Mouse (Mus musculus) heart, embryonic 12.5 days (tissue): ENCODE data around the gene Prkce. TPM values are rescaled to one million over a fixed set of nuclear protein-coding genes. Genes with fewer than 3 reads are reported as not detected.

Experiments
- ATAC-seq: fragments of 200-750 bp; cut with Nextera tagmentation; 2 replicates; pipeline ENCODE4 v1.8.0; 2017; ENCODE audit warnings: moderate TSS enrichment, moderate library complexity; ENCODE audit not compliant: insufficient number of reproducible peaks, low FRiP score
- H3K27ac ChIP-seq: fragments of 300-500 bp; sonication (generic); 2 replicates; pipeline ENCODE4 v1.5.1; 2016; ENCODE audit warnings: mild to moderate bottlenecking, moderate library complexity; ENCODE audit not compliant: poor library complexity, severe bottlenecking
- H3K27me3 ChIP-seq: fragments of 300-500 bp; sonication (generic); replicated peaks from 2 replicates; pipeline ENCODE4 v1.6.1; 2016; ENCODE audit warnings: mild to moderate bottlenecking, moderate library complexity
- H3K36me3 ChIP-seq: fragments of 300-500 bp; sonication (generic); 2 replicates; pipeline ENCODE4 v1.6.1; 2016; ENCODE audit warnings: mild to moderate bottlenecking, moderate library complexity
- H3K4me1 ChIP-seq: fragments of 300-500 bp; sonication (generic); replicated peaks from 2 replicates; pipeline ENCODE4 v1.6.1; 2016; ENCODE audit warnings: mild to moderate bottlenecking
- H3K4me2 ChIP-seq: fragments of 300-500 bp; sonication (generic); 2 replicates; pipeline ENCODE4 v1.6.1; 2016; ENCODE audit warnings: mild to moderate bottlenecking, moderate library complexity
- H3K4me3 ChIP-seq: fragments of 300-500 bp; sonication (generic); 2 replicates; pipeline ENCODE4 v1.5.1; 2016; ENCODE audit warnings: mild to moderate bottlenecking
- H3K9ac ChIP-seq: fragments of 300-500 bp; sonication (generic); 2 replicates; pipeline ENCODE4 v1.6.1; 2016; ENCODE audit warnings: mild to moderate bottlenecking, moderate library complexity
- H3K9me3 ChIP-seq: fragments of 300-500 bp; sonication (generic); replicated peaks from 2 replicates; pipeline ENCODE4 v1.6.1; 2016; ENCODE audit warnings: mild to moderate bottlenecking, moderate library complexity
- WGBS: fragments of 180-500 bp; shearing (Covaris S2); methylation state at CpG from one replicate; pipeline ENCODE4 v1.1.7; 2016; 5-methylcytosine and 5-hydroxymethylcytosine counted together
- polyA plus RNA-seq: library from polyadenylated mRNA; unstranded; fragments of >200 nt; fragmentation: Nextera tagmentation; extraction: Ambion mirVana; gene quantifications from 2 replicates; pipeline ENCODE4 v1.2.1, GENCODE M21; 2016

The Prkce gene
- polyA plus RNA-seq, 1 experiment from 2014 or later = 12.0 TPM

- Histone ChIP-seq H3K27me3 (no peaks in the 10 kb centered on the region), H3K4me3 (no peak overlapping the region), H3K9me3 (no peaks in the 10 kb centered on the region), H3K4me2 (no peak overlapping the region), H3K4me1 (peaks cover 40% of the 10 kb centered on the region), H3K36me3 (no peaks in the 10 kb centered on the region), H3K27ac (no peak overlapping the region), H3K9ac (no peak overlapping the region)
- 85% methylated on average over 4 of the region's 4 CpGs for WGBS
- no peak for ATAC-seq
These were observed 285.3 kb downstream of the Prkce start for GRCm38 (mm10) chr17:86452934-86453333.

GRCm38 (mm10) chr17:86453673-86454350 is 286.2 kb downstream of the Prkce start:
- Histone ChIP-seq H3K4me1 (peaks cover 40% of the 10 kb centered on the region), H3K27ac (no peak overlapping the region), H3K36me3 (no peaks in the 10 kb centered on the region), H3K9ac (no peak overlapping the region), H3K4me3 (no peak overlapping the region), H3K27me3 (no peaks in the 10 kb centered on the region), H3K9me3 (no peaks in the 10 kb centered on the region), H3K4me2 (no peak overlapping the region)
- ATAC-seq = no peak
- 75% methylated on average over 14 of the region's 14 CpGs for WGBS

GRCm38 (mm10) chr17:86454351-86454706 is 286.7 kb downstream of the Prkce start:
- Histone ChIP-seq H3K36me3 (no peaks in the 10 kb centered on the region), H3K27ac (no peak overlapping the region), H3K4me2 (no peak overlapping the region), H3K9me3 (no peaks in the 10 kb centered on the region), H3K4me3 (no peak overlapping the region), H3K27me3 (no peaks in the 10 kb centered on the region), H3K9ac (no peak overlapping the region), H3K4me1 (peaks cover 40% of the 10 kb centered on the region)
- no peak for ATAC-seq
- 86% methylated on average over 3 of the region's 3 CpGs for WGBS

- Histone ChIP-seq H3K4me2 (no peak overlapping the region), H3K9ac (no peak overlapping the region), H3K4me1 (peaks cover 51% of the 10 kb centered on the region), H3K36me3 (no peaks in the 10 kb centered on the region), H3K27ac (0 out of 2 replicates have a peak overlapping the region, but pooled peaks have one; percentile 39), H3K9me3 (no peaks in the 10 kb centered on the region), H3K27me3 (no peaks in the 10 kb centered on the region), H3K4me3 (no peak overlapping the region)
- 41% methylated on average over 6 of the region's 6 CpGs for WGBS
- ATAC-seq = no peak
These were observed 288.9 kb downstream of the Prkce start for GRCm38 (mm10) chr17:86456512-86456911.

- H3K9ac ChIP-seq = no peak overlapping the region
- H3K27me3 ChIP-seq = no peaks in the 10 kb centered on the region
- no peaks in the 10 kb centered on the region for H3K9me3 ChIP-seq
- H3K4me3 ChIP-seq = no peak overlapping the region
- H3K27ac ChIP-seq = no peak overlapping the region
- H3K4me1 ChIP-seq = peaks cover 46% of the 10 kb centered on the region
- no peak for ATAC-seq
- no peaks in the 10 kb centered on the region for H3K36me3 ChIP-seq
- WGBS = 80% methylated on average over 11 of the region's 11 CpGs
- H3K4me2 ChIP-seq = no peak overlapping the region
These were observed 290.9 kb downstream of the Prkce start for GRCm38 (mm10) chr17:86458302-86458980.

- ATAC-seq = no peak
- Histone ChIP-seq H3K9ac (no peak overlapping the region), H3K27me3 (no peaks in the 10 kb centered on the region), H3K4me1 (peaks cover 37% of the 10 kb centered on the region), H3K36me3 (no peaks in the 10 kb centered on the region), H3K4me3 (no peak overlapping the region), H3K9me3 (no peaks in the 10 kb centered on the region), H3K27ac (peak overlapping the region; percentile 23; the same call in 1 of the 2 replicates), H3K4me2 (0 out of 2 replicates have a peak overlapping the region, but pooled peaks have one; percentile 1)
- WGBS = 63% methylated on average over 17 of the region's 17 CpGs
These were observed 293.3 kb downstream of the Prkce start for GRCm38 (mm10) chr17:86460645-86461430.

GRCm38 (mm10) chr17:86463369-86463768 is 295.8 kb downstream of the Prkce start:
- no peaks in the 10 kb centered on the region for H3K27me3 ChIP-seq
- no peak overlapping the region for H3K4me3 ChIP-seq
- ATAC-seq = no peak
- 68% methylated on average over 3 of the region's 3 CpGs for WGBS
- H3K4me2 ChIP-seq = no peak overlapping the region
- H3K9me3 ChIP-seq = no peaks in the 10 kb centered on the region
- no peak overlapping the region for H3K9ac ChIP-seq
- peaks cover 40% of the 10 kb centered on the region for H3K4me1 ChIP-seq
- no peak overlapping the region for H3K27ac ChIP-seq
- H3K36me3 ChIP-seq = no peaks in the 10 kb centered on the region

- Histone ChIP-seq H3K9ac (no peak overlapping the region), H3K36me3 (no peaks in the 10 kb centered on the region), H3K27ac (no peak overlapping the region), H3K9me3 (no peaks in the 10 kb centered on the region), H3K4me1 (peaks cover 48% of the 10 kb centered on the region), H3K4me3 (no peak overlapping the region), H3K4me2 (no peak overlapping the region), H3K27me3 (no peaks in the 10 kb centered on the region)
- ATAC-seq = no peak
- WGBS = 87% methylated on average over 8 of the region's 8 CpGs
These were observed 296.6 kb downstream of the Prkce start for GRCm38 (mm10) chr17:86464197-86464596.

- Histone ChIP-seq H3K9ac (no peak overlapping the region), H3K4me1 (peaks cover 51% of the 10 kb centered on the region), H3K27me3 (no peaks in the 10 kb centered on the region), H3K4me2 (no peak overlapping the region), H3K9me3 (no peaks in the 10 kb centered on the region), H3K4me3 (no peak overlapping the region), H3K36me3 (no peaks in the 10 kb centered on the region), H3K27ac (no peak overlapping the region)
- ATAC-seq = no peak
- 83% methylated on average over 16 of the region's 16 CpGs for WGBS
These were observed 297.2 kb downstream of the Prkce start for GRCm38 (mm10) chr17:86464689-86465363.

GRCm38 (mm10) chr17:86465865-86466264 is 298.3 kb downstream of the Prkce start:
- Histone ChIP-seq H3K27ac (no peak overlapping the region), H3K4me3 (no peak overlapping the region), H3K36me3 (no peaks in the 10 kb centered on the region), H3K27me3 (no peaks in the 10 kb centered on the region), H3K4me1 (peaks cover 47% of the 10 kb centered on the region), H3K4me2 (no peak overlapping the region), H3K9ac (no peak overlapping the region), H3K9me3 (no peaks in the 10 kb centered on the region)
- 92% methylated on average over 13 of the region's 13 CpGs for WGBS
- no peak for ATAC-seq

- H3K9me3 ChIP-seq = no peaks in the 10 kb centered on the region
- no peak overlapping the region; the same call in 1 of the 2 replicates for H3K9ac ChIP-seq
- no peaks in the 10 kb centered on the region for H3K36me3 ChIP-seq
- H3K4me2 ChIP-seq = peak overlapping the region; percentile 60; the same call in 1 of the 2 replicates
- H3K27ac ChIP-seq = peak overlapping the region; percentile 78
- ATAC-seq = no peak
- H3K27me3 ChIP-seq = no peaks in the 10 kb centered on the region
- 71% methylated on average over 7 of the region's 7 CpGs for WGBS
- no peak overlapping the region for H3K4me3 ChIP-seq
- H3K4me1 ChIP-seq = peaks cover 48% of the 10 kb centered on the region
These were observed 298.8 kb downstream of the Prkce start for GRCm38 (mm10) chr17:86466412-86466811.
